Mouse (Mus musculus) gastrocnemius, postnatal 10 days (tissue): ENCODE measurements around the gene Clic4. TPM values are rescaled to one million over a fixed set of nuclear protein-coding genes. Genes with fewer than 3 reads are reported as not detected.

Experiments
- DNase-seq: peaks from one replicate; pipeline ENCODE4 v3.0.0; 2021; ENCODE audit warnings: mixed read lengths
- total RNA-seq, 2 experiments: library from RNA; stranded (reverse); gene quantifications; 2 replicates each; pipeline ENCODE4 v1.2.3; 2021

Clic4 gene
- total RNA-seq, 2 experiments from 2014 or later: 56.8 to 69.7 TPM

- DNase-seq: no peak
These were observed 14.1 kb downstream of the Clic4 start for GRCm38 (mm10) chr4:135258521-135258920.

GRCm38 (mm10) chr4:135257881-135258476 lies 14.6 kb downstream of the Clic4 start:
- DNase-seq: no peak

- DNase-seq: no peak
These were observed 15.8 kb downstream of the Clic4 start for GRCm38 (mm10) chr4:135256536-135257450.

- no peak for DNase-seq
These were observed 17.8 kb downstream of the Clic4 start for GRCm38 (mm10) chr4:135254770-135255169.

- no peak for DNase-seq
These were observed 18.3 kb downstream of the Clic4 start for GRCm38 (mm10) chr4:135254321-135254720.

GRCm38 (mm10) chr4:135253239-135254039 lies 19.2 kb downstream of the Clic4 start:
- no peak for DNase-seq

- DNase-seq: no peak
These were observed 20.8 kb downstream of the Clic4 start for GRCm38 (mm10) chr4:135251801-135252200.

- DNase-seq: no peak
These were observed 24.2 kb downstream of the Clic4 start for GRCm38 (mm10) chr4:135248250-135249018.

- no peak for DNase-seq
These were observed 25.5 kb downstream of the Clic4 start for GRCm38 (mm10) chr4:135246866-135247756.

GRCm38 (mm10) chr4:135246444-135246843 lies 26.2 kb downstream of the Clic4 start:
- no peak for DNase-seq

GRCm38 (mm10) chr4:135245841-135246240 lies 26.8 kb downstream of the Clic4 start:
- DNase-seq: no peak

GRCm38 (mm10) chr4:135244335-135244734 lies 28.3 kb downstream of the Clic4 start:
- no peak for DNase-seq

GRCm38 (mm10) chr4:135242913-135243541 lies 29.6 kb downstream of the Clic4 start:
- no peak for DNase-seq

GRCm38 (mm10) chr4:135242383-135242782 lies 30.2 kb downstream of the Clic4 start:
- no peak for DNase-seq

- DNase-seq: no peak
These were observed 30.9 kb downstream of the Clic4 start for GRCm38 (mm10) chr4:135241669-135242068.

GRCm38 (mm10) chr4:135241106-135241505 lies 31.5 kb downstream of the Clic4 start:
- no peak for DNase-seq

- no peak for DNase-seq
These were observed 32.3 kb downstream of the Clic4 start for GRCm38 (mm10) chr4:135240329-135240728.

- DNase-seq: no peak
These were observed 33.7 kb downstream of the Clic4 start for GRCm38 (mm10) chr4:135238706-135239510.

- DNase-seq: no peak
These were observed 36.0 kb downstream of the Clic4 start for GRCm38 (mm10) chr4:135236658-135237057.
